In genomic region chr2:73545556-73545955, GRCm38 (mm10) we compare ENCODE assay signal across 17 mouse cellular contexts. TPM values are rescaled to one million over a fixed set of nuclear protein-coding genes. Genes with fewer than 3 reads are reported as not detected.
DNase-seq lines count a peak whose midpoint lies in the region; ATAC-seq lines count a peak whose summit lies in the region.
"Had no signal": no experiment of that assay in that cellular context is flagged by ENCODE, and none has a peak within 500 bp of the region (broad histone marks: within the 10 kb centered on the region; RNA-seq: fewer than 3 reads in every experiment).

No protein-coding gene starts in this region.

- H3K36me3 ChIP-seq in hindbrain, embryonic 10.5 days, result no peaks in the 10 kb centered on the region
- no peaks in the 10 kb centered on the region for H3K36me3 ChIP-seq in hindbrain, embryonic 14.5 days (replicated peaks; ENCODE audit: control insufficient read depth, insufficient read depth)
- no peaks in the 10 kb centered on the region for H3K36me3 ChIP-seq in limb, embryonic 12.5 days
- H3K36me3 ChIP-seq: G1E; kidney, embryonic 15.5 days had no signal

- no peaks in the 10 kb centered on the region for H3K9me3 ChIP-seq in hindbrain, embryonic 10.5 days
- no peaks in the 10 kb centered on the region for H3K9me3 ChIP-seq in hindbrain, embryonic 14.5 days (ENCODE audit: control insufficient read depth, low read length)
- no peaks in the 10 kb centered on the region for H3K9me3 ChIP-seq in limb, embryonic 12.5 days
- H3K9me3 ChIP-seq: G1E; kidney, embryonic 15.5 days had no signal

- H3K9ac ChIP-seq in hindbrain, embryonic 14.5 days, result no peak overlapping the region
- H3K9ac ChIP-seq in limb, embryonic 12.5 days (replicated peaks), result no peak overlapping the region
- H3K9ac ChIP-seq: kidney, embryonic 15.5 days; lung, embryonic 14.5 days had no signal

- H3K4me3 ChIP-seq in hindbrain, embryonic 10.5 days, result no peak overlapping the region
- no peak overlapping the region for H3K4me3 ChIP-seq in hindbrain, embryonic 14.5 days (replicated peaks; ENCODE audit: low read length)
- no peak overlapping the region for H3K4me3 ChIP-seq in limb, embryonic 12.5 days (replicated peaks)
- H3K4me3 ChIP-seq: kidney, embryonic 15.5 days had no signal

- peak; percentile 65 for DNase-seq in hindbrain, embryonic 10.5 days (ENCODE audit: low spot score)
- no peak for DNase-seq in hindbrain, embryonic 14.5 days (ENCODE audit: low spot score)
- peak; percentile 79 for DNase-seq in embryo, embryonic 11 days
- peak; percentile 45 for DNase-seq in retina, postnatal 1 day
- DNase-seq in layer of hippocampus, adult 18-20 months (ENCODE audit: low spot score in 2 of 2), result no peak
- DNase-seq: adrenal gland, adult 8-10 months; cerebellum, adult 9-10 months; gastrocnemius, postnatal 14 days; lung, embryonic 14.5 days; thymus, postnatal 36 days had no signal

- H3K4me1 ChIP-seq in hindbrain, embryonic 10.5 days (replicated peaks), result peaks cover 28% of the 10 kb centered on the region
- H3K4me1 ChIP-seq in hindbrain, embryonic 14.5 days (replicated peaks; ENCODE audit: control insufficient read depth, insufficient read depth, low read length), result no peaks in the 10 kb centered on the region
- H3K4me1 ChIP-seq in limb, embryonic 12.5 days (replicated peaks), result peaks cover 51% of the 10 kb centered on the region

- H3K4me2 ChIP-seq in hindbrain, embryonic 14.5 days (replicated peaks), result no peak overlapping the region
- H3K4me2 ChIP-seq in limb, embryonic 12.5 days, result no peak overlapping the region
- H3K4me2 ChIP-seq: heart, embryonic 11.5 days; kidney, embryonic 15.5 days; liver, embryonic 11.5 days; lung, embryonic 14.5 days had no signal

- 62% methylated on average over 2 of the region's 2 CpGs for WGBS in hindbrain, embryonic 10.5 days
- WGBS in hindbrain, embryonic 14.5 days, result 85% methylated on average over 2 of the region's 2 CpGs
- 18% methylated on average over 2 of the region's 2 CpGs for WGBS in limb, embryonic 12.5 days

- no peak for ATAC-seq in hindbrain, embryonic 14.5 days (ENCODE audit: low FRiP score)
- peak; percentile 72 for ATAC-seq in limb, embryonic 12.5 days (ENCODE audit: insufficient number of reproducible peaks, insufficient read depth, low FRiP score, low TSS enrichment, low read depth)
- no peak for ATAC-seq in monocyte, adult 5-6 weeks (replicated peaks; ENCODE audit: insufficient number of reproducible peaks, low FRiP score, low TSS enrichment, poor library complexity, severe bottlenecking)

- H3K27me3 ChIP-seq in hindbrain, embryonic 10.5 days (ENCODE audit: insufficient read depth, poor library complexity, severe bottlenecking), result peaks cover 23% of the 10 kb centered on the region
- H3K27me3 ChIP-seq in hindbrain, embryonic 14.5 days (ENCODE audit: control insufficient read depth, insufficient read depth, low read length), result no peaks in the 10 kb centered on the region
- no peaks in the 10 kb centered on the region for H3K27me3 ChIP-seq in limb, embryonic 12.5 days

- 0 out of 2 replicates have a peak overlapping the region, but pooled peaks have one; percentile 1 for H3K27ac ChIP-seq in hindbrain, embryonic 10.5 days
- H3K27ac ChIP-seq in hindbrain, embryonic 14.5 days, result no peak overlapping the region
- H3K27ac ChIP-seq in limb, embryonic 12.5 days, result peak overlapping the region; percentile 73; the same call in 1 of the 2 replicates
- H3K27ac ChIP-seq: kidney, embryonic 15.5 days; macrophage had no signal

RNA-seq across cellular contexts. Expression of gene Wipf1, which starts 16.0 kb away (rescaled TPM):
- polyA plus RNA-seq in hindbrain, embryonic 10.5 days (2016; fragmentation: Nextera tagmentation; extraction: Ambion mirVana), result 8.6 TPM in 2 replicates
- polyA plus RNA-seq in hindbrain, embryonic 14.5 days (2014; fragmentation: Nextera tagmentation; extraction: Ambion mirVana), result 3.8 and 3.9 TPM in 2 replicates
- polyA plus RNA-seq in limb, embryonic 12.5 days (2016; fragmentation: Nextera tagmentation; extraction: Ambion mirVana), result 16.1 and 17.7 TPM in 2 replicates
- total RNA-seq in monocyte, adult 5-6 weeks (2017), result 52.9 to 98.6 TPM (median 54.2 TPM) in 3 replicates
- 10 to 100 TPM in 1 of 2 experiments, 1 to 10 TPM in 1; 9.6 to 11.7 TPM for total RNA-seq in layer of hippocampus, adult 18-20 months (2021)

RNA-seq across cellular contexts. Expression of gene Chrna1, which starts 34.6 kb away (rescaled TPM):
- polyA plus RNA-seq in hindbrain, embryonic 10.5 days (2016; fragmentation: Nextera tagmentation; extraction: Ambion mirVana), result 0.69 and 1.00 TPM in 2 replicates
- 0.18 and 0.32 TPM in 2 replicates for polyA plus RNA-seq in hindbrain, embryonic 14.5 days (2014; fragmentation: Nextera tagmentation; extraction: Ambion mirVana)
- 7.9 and 8.6 TPM in 2 replicates for polyA plus RNA-seq in limb, embryonic 12.5 days (2016; fragmentation: Nextera tagmentation; extraction: Ambion mirVana)
- total RNA-seq in monocyte, adult 5-6 weeks (2017), result not detected in 3 replicates
- total RNA-seq in layer of hippocampus, adult 18-20 months (2021), result under 1 TPM; 0.20 to 0.22 TPM
- polyA plus RNA-seq: G1E, macrophage had no signal

Comparison
In these comparisons a context has a peak if more than half of its experiments do, and no peak if none do; other contexts are left out.
1. DNase-seq: peak in hindbrain, embryonic 10.5 days (single experiment), embryo, embryonic 11 days (single experiment) and retina, postnatal 1 day (single experiment); none in hindbrain, embryonic 14.5 days (single experiment) and layer of hippocampus, adult 18-20 months (0 of 2).